Mouse (Mus musculus) thymus, postnatal 36 days (tissue): ENCODE data around the gene Pitpnb.

ENCODE experiments used
- DNase-seq, 2 experiments: peaks; one replicate each; pipeline ENCODE4 v3.0.0; 2022; ENCODE audit warnings: mixed read lengths in 2 of 2

Gene Pitpnb

GRCm38 (mm10) chr5:111330417-111331098 is at the start of gene Pitpnb:
Gene Pitpnb (plus strand): TSS chr5:111330763.
- peak; percentile 99 for DNase-seq

GRCm38 (mm10) chr5:111284420-111285175 is 46.0 kb upstream of the Pitpnb start:
- no peak for DNase-seq

- no peak for DNase-seq
These were observed 43.0 kb upstream of the Pitpnb start for GRCm38 (mm10) chr5:111287571-111287970.

DNA sequence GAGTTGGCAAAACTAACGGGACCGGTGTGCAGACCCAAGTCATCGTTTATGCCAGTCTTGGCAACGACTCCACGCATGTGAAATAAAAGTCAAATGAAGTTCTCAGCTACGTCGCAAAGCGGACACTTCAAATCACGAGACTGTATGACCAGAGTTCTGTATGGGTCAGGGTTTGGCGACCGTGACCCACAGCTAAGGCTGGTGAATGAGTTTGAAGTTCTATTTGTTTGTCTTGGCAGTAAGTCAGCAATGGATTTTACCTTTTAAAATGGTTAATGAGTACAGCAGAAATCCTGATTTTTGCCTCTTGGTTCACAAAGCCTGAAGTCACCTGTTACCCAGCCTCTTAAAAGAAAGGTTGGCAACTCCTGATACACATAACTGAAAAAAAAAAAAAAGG is 42.1 kb upstream of the Pitpnb start:
- no peak for DNase-seq

DNA sequence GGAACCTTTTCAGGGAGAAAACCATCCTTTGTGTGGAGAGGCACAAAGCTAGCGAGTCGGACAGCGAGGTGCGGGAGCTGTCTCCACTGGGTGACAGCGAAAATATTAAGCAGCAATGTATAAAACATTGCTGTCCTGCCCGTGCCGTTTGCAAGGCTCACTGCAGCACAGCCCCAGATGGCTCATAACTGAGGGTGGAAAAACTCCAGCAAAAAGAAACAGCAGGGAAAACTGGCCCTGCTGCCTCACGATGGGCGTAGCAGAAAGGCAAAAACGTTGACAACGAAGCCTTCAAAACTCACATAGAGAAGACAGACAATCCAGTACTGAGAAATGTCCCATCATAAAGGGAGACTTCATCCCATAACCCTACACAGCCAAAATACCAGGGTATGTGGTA is 40.5 kb upstream of the Pitpnb start:
- no peak for DNase-seq

- DNase-seq = no peak
These were observed 38.9 kb upstream of the Pitpnb start for GRCm38 (mm10) chr5:111291639-111292038.

DNA sequence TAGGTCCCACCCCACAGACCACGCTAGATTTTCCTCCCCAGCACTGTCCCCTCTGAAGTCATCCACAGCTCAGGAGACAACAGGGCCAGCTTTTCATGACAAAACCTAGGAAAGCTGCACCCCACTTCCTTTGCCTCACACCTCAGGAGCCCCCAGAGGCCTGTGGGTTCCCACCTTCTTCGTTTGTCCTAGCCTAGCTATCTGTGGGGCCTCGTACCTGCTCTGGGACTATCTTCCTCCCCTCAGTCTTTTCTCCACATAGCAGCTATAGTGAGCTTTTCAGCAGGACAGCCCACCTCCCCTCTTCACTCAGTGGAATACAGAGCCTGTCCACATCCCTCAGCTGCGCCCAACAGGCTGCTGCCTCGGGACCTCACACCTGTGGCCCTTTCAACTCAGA is 32.8 kb upstream of the Pitpnb start:
- no peak for DNase-seq

DNA sequence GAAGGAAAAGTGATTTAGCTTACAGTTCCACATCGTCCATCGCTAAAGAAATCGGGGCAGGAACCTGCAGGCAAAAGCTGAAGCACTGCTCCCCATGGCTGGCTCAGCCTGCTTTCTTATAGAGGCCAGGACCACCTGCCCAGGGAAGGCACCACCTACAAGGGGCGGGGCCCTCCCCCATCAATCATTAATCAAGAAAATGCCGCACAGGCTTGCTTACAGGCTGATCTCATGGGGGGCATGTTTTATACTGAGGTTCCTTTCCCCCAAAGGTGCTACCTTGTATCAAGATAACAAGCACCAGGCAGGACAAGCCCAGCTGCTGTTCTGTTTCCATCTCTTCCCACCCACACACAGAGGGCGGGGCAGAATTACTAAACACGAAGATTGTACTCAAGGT is 31.9 kb upstream of the Pitpnb start:
- no peak for DNase-seq

DNA sequence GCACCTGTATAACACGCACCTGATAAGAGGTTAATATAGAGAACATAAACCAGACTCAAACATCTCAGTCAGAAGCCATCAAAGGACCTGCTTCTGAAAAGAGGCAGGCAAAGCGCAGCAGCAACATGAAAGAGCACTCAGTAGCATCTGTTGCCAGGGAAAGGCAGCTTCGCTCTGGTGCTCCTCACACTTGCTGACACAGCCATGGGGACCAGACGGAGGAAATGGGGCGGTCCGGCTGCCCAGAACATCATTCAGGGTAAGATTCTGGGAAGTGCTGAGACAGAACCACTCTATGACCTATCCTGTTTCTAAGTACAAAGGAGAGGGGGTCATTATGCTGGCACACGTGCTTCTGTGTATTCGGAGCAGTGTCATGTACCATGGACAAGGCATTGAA is 29.8 kb upstream of the Pitpnb start:
- no peak for DNase-seq

GRCm38 (mm10) chr5:111301736-111302135 is 28.8 kb upstream of the Pitpnb start:
- DNase-seq = no peak

DNA sequence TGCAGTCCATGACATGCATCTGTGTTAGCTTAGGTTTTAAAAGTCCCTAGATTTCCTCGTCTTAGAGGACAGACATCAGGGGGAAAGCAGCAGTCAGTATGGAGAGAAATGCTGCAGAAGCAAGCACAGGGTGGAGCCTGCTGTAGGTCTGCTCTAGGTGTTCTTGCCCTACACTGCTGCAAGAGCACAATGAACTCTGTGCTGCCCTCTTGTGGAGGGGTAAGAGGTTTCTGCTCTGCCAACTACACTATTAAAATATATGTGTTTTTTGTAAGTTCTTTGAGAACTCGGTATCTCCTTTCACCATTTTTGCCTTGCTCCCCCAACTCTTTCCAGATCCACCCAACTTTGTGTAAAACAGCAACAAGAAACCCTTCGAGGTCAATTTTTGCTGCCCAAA is 25.8 kb upstream of the Pitpnb start:
- DNase-seq = no peak

DNA sequence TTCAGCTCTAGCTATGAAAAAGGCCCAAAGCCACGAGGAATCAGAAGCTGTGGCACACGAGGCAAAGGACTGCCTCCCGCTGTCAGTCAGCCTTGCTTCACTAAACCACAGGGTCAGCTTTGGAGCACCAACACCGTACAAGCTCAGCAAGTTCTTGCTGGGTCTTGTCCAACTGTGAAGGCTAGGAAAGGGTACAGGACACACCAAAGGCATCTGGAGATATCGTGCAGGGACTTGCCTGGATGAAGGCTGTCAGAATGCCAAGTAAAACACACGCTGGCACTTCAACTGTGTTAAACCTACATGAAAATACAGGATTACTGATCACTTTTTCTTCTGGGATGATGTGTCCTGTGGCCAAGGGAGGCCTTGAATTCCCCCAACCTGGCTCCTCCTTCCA is 20.4 kb upstream of the Pitpnb start:
- DNase-seq = no peak

DNA sequence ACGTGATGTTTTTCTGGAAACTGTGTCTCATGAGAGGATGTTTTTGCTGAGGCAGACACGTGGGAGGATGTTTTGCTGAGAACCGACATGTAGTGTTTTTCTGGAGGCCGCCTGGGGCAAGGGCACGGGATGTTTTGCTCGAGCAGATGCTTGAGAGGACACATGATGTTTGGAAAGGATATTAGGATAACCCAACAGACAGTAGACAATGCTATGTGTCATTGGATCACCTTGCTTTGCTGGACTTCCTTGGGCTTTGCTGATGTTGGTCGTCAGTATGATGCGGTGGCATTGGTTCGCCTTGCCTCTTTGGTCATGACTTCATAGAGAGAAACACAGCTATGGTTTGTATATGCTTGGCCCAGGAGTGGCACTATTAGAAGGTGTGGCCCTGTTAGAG is 16.7 kb upstream of the Pitpnb start:
- no peak for DNase-seq

DNA sequence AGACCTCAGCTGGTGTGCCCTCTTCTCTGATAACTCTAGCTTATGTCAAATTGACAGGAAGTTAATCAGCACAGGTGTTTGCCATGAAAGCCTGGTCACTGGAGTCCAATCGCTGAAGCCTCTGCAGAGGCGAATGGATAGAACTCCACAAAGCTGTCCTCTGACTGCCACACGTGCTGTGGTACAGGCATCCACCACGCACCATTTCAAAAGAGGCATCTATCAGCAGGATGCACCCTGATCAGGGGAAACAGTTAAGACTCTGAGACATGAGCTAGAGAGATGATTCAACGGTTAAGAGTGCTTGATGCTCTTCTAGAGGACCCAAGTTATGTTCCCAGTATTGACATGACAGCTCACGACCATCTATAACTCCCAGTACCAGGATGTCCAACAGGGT is 15.5 kb upstream of the Pitpnb start:
- DNase-seq = no peak

DNA sequence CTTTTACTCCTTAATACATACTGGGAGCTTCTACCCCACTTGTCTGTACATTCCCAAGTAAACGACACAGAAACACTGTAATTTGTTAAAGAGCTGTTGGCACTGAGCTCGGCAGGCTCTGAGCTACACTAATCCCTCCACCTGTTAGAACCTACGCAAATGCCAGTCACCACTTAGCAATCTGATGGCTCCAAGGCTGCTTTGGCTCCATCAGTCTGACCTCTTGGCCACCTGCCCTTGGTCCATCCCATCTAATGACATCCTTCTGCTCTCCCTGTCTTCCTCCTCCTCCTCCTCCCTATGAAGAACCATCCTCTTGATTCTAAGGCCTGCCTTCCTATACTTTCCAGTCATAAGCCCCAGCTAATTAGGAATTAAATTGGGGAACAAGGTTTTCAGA is 13.0 kb upstream of the Pitpnb start:
- DNase-seq = no peak

DNA sequence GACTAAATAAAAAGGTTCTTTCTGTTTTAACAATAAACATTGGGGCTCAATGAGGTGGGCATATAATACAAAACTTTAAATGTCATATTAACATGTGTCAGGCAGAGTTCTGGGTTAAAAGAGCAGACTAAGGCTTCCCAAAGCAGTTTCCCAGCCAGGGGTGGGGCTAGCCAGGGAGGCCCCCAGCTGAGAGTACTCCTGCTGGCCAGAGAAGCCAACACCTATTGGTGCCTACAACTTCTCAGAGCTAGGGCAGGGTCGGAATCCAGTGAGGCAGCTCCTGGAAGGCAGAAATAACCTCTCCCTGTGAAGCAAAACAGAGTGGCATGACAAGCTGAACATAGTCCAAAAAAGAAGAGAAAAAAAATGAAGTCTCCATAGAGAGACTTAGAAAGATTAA is 11.6 kb upstream of the Pitpnb start:
- DNase-seq = no peak

GRCm38 (mm10) chr5:111325813-111326212 is 4.8 kb upstream of the Pitpnb start:
- no peak for DNase-seq

DNA sequence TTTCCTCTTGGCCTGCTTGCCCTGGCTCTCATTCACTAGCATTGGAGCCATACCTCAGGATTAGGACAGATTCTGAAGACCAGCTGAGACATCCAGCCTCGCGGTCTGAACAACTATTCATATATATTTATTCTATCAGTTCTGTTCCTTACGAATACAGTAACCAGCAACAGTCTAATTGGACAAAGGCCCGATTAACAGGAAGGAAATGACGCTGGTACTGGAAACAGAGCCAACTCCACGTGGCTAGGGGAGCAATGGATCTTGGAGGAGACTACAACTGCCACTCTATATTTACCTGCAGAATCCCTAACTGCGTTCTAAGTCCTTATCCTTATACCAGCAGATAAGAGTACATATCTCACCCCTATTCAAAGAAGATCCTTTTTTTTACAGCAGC is 3.1 kb upstream of the Pitpnb start:
- no peak for DNase-seq

DNA sequence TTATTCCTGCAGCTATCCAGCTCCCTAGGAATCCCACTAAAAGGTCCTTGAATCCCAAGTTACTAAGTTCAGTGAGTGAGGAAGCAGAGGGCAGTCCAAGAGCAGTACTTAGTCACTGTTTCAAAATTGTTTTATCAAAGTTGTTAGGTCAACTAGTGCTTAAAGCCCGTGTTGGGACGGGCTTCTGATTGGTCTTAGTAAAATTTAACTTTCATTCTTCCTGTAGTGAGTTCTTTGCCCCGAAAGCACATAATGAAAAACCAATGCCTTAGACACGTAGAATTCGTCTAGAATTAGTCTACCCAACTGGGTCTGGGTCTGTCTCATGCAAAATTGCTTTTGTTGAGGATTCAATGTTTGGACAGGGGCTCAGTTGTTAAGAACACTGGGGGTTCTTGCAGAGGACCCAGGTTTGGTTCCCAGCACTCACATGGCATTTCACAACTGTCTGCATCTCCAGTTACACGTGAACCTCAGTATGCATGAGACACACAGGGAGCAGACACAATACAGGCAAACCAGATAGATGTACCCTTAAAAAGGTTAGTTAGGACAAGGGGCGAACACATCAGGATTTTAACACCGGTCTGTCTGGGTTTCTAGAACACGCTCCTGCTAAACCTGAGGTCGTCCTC is 664 bp upstream of the Pitpnb start:
- DNase-seq = no peak

GRCm38 (mm10) chr5:111331099-111331435 is 504 bp downstream of the Pitpnb start:
- no peak for DNase-seq

DNA sequence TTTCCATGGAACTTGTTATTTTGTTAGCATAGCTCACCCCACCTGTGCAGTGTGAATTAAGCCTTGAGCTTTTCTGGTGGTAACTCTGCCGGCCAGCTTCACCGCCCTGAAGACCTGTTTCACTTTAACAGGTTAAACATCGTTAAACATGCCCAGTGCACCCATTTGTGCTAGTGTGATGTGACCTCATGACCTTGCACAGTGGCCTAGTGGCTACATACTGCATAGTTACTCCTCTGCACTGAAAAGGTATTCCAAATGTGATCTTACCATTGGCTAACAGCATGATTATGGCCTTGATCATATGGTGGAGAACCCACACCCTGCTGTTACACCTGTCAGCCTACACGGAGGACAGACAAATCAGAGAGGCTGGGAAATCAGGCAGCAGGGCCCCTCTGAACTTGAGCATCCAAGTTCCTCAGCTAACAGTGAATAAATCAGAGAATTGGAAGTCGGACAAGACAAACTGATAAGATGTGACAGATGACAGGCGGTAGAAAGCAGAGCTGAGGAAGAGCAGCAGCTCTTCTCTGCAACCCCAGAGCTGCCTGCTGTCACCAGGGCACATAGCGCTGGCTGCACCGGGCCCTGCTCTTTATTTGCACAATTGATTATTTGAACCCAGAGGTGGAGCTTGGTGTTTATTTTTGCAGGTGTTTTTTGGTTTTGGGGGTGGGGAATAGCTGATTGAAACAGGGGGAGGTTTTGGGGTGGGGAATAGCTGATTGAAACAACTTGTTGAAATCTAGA is 5.6 kb downstream of the Pitpnb start:
- no peak for DNase-seq

DNA sequence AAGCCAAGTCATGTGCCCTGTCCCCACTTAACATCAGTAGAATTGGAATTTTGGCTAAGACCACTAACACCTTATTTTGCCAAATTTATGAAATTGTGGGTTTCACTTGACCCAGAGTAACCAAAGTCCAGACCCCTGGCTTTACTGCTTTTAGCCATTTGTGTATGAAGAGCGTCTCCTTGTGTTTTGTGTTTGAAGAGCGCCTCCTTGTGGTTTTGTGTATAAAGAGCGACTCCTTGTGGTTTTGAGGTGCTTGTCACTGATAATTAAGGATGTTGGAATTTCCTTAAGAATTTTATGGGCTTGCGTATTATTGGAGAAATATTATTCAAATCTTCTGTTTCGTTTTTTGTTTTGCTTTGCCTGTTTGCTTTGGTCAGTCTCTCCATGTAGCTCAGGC is 11.0 kb downstream of the Pitpnb start:
- no peak for DNase-seq

DNA sequence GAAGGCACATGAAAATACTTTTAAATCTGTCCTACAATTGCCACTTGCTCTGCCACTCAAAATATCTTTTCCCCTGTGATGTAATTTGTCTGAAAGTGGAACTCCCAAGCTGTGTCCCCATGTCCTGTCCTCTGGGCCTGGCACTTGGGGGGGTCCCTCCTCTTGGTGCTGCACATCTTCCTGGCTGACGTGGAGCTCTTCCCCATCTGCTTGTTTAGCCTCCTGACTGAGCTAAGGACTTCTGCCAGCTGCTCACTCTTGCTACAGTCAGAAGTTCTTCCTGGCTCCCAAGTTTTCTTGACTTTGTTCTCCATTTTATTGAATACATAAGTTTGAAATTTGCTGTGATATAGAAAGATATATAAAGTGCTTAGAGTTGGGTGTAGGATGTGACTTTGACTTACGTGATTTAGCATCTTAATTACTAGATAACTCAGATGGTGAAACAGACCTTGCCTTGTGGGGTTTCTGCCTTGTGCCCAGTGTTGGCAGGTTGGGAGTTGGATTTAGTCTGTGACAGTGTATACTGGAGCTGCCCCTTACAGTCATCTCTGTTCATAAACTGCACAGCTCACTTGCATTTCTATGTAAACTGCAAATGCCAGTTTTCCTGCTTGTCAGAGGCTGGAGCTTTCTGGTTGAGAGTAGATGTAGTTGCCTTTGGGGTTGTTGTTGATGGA is 14.3 kb downstream of the Pitpnb start:
- no peak for DNase-seq
